Comparison of ENCODE assay signal across 13 mouse cellular contexts in genomic region chr17:30859989-30860585, GRCm38 (mm10). TPM values are rescaled to one million over a fixed set of nuclear protein-coding genes. Genes with fewer than 3 reads are reported as not detected.
A peak's percentile ranks its signal among the peaks of the same experiment; 100 is the strongest.
DNase-seq lines count a peak whose midpoint lies in the region; ATAC-seq lines count a peak whose summit lies in the region.
"Had no signal": no experiment of that assay in that cellular context is flagged by ENCODE, and none has a peak within 500 bp of the region (broad histone marks: within the 10 kb centered on the region; RNA-seq: fewer than 3 reads in every experiment).

No protein-coding gene starts in this region.

- no peak overlapping the region for H3K27ac ChIP-seq in neural tube, embryonic 12.5 days
- H3K27ac ChIP-seq in neural tube, embryonic 15.5 days (replicated peaks): no peak overlapping the region
- H3K27ac ChIP-seq in hindbrain, embryonic 11.5 days (ENCODE audit: low read depth, low read length): no peak overlapping the region; the same call in 1 of the 2 replicates
- peak overlapping the region; percentile 72 for H3K27ac ChIP-seq in midbrain, embryonic 13.5 days
- H3K27ac ChIP-seq: limb, embryonic 15.5 days had no signal

- H3K4me2 ChIP-seq in neural tube, embryonic 12.5 days (replicated peaks): no peak overlapping the region
- no peak overlapping the region for H3K4me2 ChIP-seq in neural tube, embryonic 15.5 days
- H3K4me2 ChIP-seq in hindbrain, embryonic 11.5 days (replicated peaks; ENCODE audit: low read depth, low read length): no peak overlapping the region
- no peak overlapping the region for H3K4me2 ChIP-seq in midbrain, embryonic 13.5 days (replicated peaks)
- H3K4me2 ChIP-seq: limb, embryonic 15.5 days had no signal

- peak; percentile 48 for ATAC-seq in neural tube, embryonic 12.5 days (ENCODE audit: low FRiP score, low read depth)
- ATAC-seq in neural tube, embryonic 15.5 days (ENCODE audit: low FRiP score): no peak; the same call in 1 of the 2 replicates
- peak; percentile 61 for ATAC-seq in hindbrain, embryonic 11.5 days (ENCODE audit: low FRiP score)
- ATAC-seq in midbrain, embryonic 13.5 days: peak; percentile 67

- intact Hi-C loops in heart, postnatal 25 days (cut with DNase I): no loop called here

- 24% methylated on average over 10 of the region's 10 CpGs for WGBS in neural tube, embryonic 12.5 days
- 19% methylated on average over 10 of the region's 10 CpGs for WGBS in neural tube, embryonic 15.5 days
- 39% methylated on average over 10 of the region's 10 CpGs for WGBS in hindbrain, embryonic 11.5 days
- 22% methylated on average over 10 of the region's 10 CpGs for WGBS in midbrain, embryonic 13.5 days

- no peaks in the 10 kb centered on the region for H3K27me3 ChIP-seq in neural tube, embryonic 12.5 days (replicated peaks)
- H3K27me3 ChIP-seq in neural tube, embryonic 15.5 days (replicated peaks): no peaks in the 10 kb centered on the region
- no peaks in the 10 kb centered on the region for H3K27me3 ChIP-seq in hindbrain, embryonic 11.5 days (ENCODE audit: control insufficient read depth, insufficient read depth, low read length)
- no peaks in the 10 kb centered on the region for H3K27me3 ChIP-seq in midbrain, embryonic 13.5 days
- H3K27me3 ChIP-seq: limb, embryonic 15.5 days had no signal

- no peaks in the 10 kb centered on the region for H3K9me3 ChIP-seq in neural tube, embryonic 12.5 days
- H3K9me3 ChIP-seq in neural tube, embryonic 15.5 days (replicated peaks): no peaks in the 10 kb centered on the region
- H3K9me3 ChIP-seq in hindbrain, embryonic 11.5 days (ENCODE audit: control insufficient read depth, low read length): no peaks in the 10 kb centered on the region; the same call in 1 of the 2 replicates
- H3K9me3 ChIP-seq in midbrain, embryonic 13.5 days: no peaks in the 10 kb centered on the region
- H3K9me3 ChIP-seq: limb, embryonic 15.5 days had no signal

- no peaks in the 10 kb centered on the region for H3K36me3 ChIP-seq in neural tube, embryonic 12.5 days
- H3K36me3 ChIP-seq in neural tube, embryonic 15.5 days: no peaks in the 10 kb centered on the region
- no peaks in the 10 kb centered on the region for H3K36me3 ChIP-seq in hindbrain, embryonic 11.5 days (ENCODE audit: control insufficient read depth, insufficient read depth, low read length)
- no peaks in the 10 kb centered on the region for H3K36me3 ChIP-seq in midbrain, embryonic 13.5 days
- H3K36me3 ChIP-seq: limb, embryonic 15.5 days had no signal

- H3K4me3 ChIP-seq in neural tube, embryonic 12.5 days: no peak overlapping the region
- H3K4me3 ChIP-seq in neural tube, embryonic 15.5 days (replicated peaks): no peak overlapping the region
- H3K4me3 ChIP-seq in hindbrain, embryonic 11.5 days (ENCODE audit: low read depth, low read length): no peak overlapping the region
- H3K4me3 ChIP-seq in midbrain, embryonic 13.5 days (replicated peaks): no peak overlapping the region
- H3K4me3 ChIP-seq: limb, embryonic 15.5 days had no signal

- no peak overlapping the region for H3K9ac ChIP-seq in neural tube, embryonic 12.5 days
- H3K9ac ChIP-seq in neural tube, embryonic 15.5 days (replicated peaks): no peak overlapping the region
- no peak overlapping the region for H3K9ac ChIP-seq in hindbrain, embryonic 11.5 days (ENCODE audit: low read depth, low read length)
- H3K9ac ChIP-seq in midbrain, embryonic 13.5 days (replicated peaks): no peak overlapping the region
- H3K9ac ChIP-seq: limb, embryonic 15.5 days had no signal

- peaks cover 9% of the 10 kb centered on the region for H3K4me1 ChIP-seq in neural tube, embryonic 12.5 days
- peaks cover 10% of the 10 kb centered on the region for H3K4me1 ChIP-seq in neural tube, embryonic 15.5 days
- H3K4me1 ChIP-seq in hindbrain, embryonic 11.5 days (replicated peaks; ENCODE audit: control insufficient read depth, insufficient read depth, low read length): no peaks in the 10 kb centered on the region; the same call in 1 of the 2 replicates
- peaks cover 36% of the 10 kb centered on the region for H3K4me1 ChIP-seq in midbrain, embryonic 13.5 days (replicated peaks)

- peak; percentile 43 for DNase-seq in hindbrain, embryonic 11.5 days (ENCODE audit: low spot score)
- DNase-seq in urinary bladder, postnatal 10 days (ENCODE audit: low spot score): no peak
- DNase-seq in adrenal gland, adult 2 months: no peak
- no peak for DNase-seq in urinary bladder, postnatal 14 days (ENCODE audit: low spot score)
- no peak for DNase-seq in heart, postnatal 25 days (ENCODE audit: low spot score)
- DNase-seq: cerebellum, adult 2 months; heart, adult 11 months; heart, postnatal 14 days had no signal

RNA-seq across cellular contexts. Expression of gene Glp1r, which starts 41.5 kb away (rescaled TPM):
- 0.03 and 0.04 TPM in 2 replicates for polyA plus RNA-seq in neural tube, embryonic 12.5 days (2016; fragmentation: Nextera tagmentation; extraction: Ambion mirVana)
- 1.0 and 1.2 TPM in 2 replicates for polyA plus RNA-seq in neural tube, embryonic 15.5 days (2015; fragmentation: Nextera tagmentation; extraction: Ambion mirVana)
- 0.03 and 0.23 TPM in 2 replicates for polyA plus RNA-seq in hindbrain, embryonic 11.5 days (2014; fragmentation: Nextera tagmentation; extraction: Ambion mirVana)
- 0.13 and 0.18 TPM in 2 replicates for polyA plus RNA-seq in midbrain, embryonic 13.5 days (2015; fragmentation: Nextera tagmentation; extraction: Ambion mirVana)
- total RNA-seq in adrenal gland, adult 2 months (2021): under 1 TPM; 0.06 to 0.07 TPM
- 0.03 TPM in 1 of 2 replicates, not detected in the other for polyA plus RNA-seq in adrenal gland, adult 2 months (2012; rRNA removed)
- total RNA-seq in heart, postnatal 25 days (2021): under 1 TPM; 0.44 to 0.59 TPM
- polyA plus RNA-seq: G1E had no signal
